Mouse (Mus musculus) stomach, postnatal 0 days (tissue): ENCODE measurements around the gene Cfap43.

Experiments used
- CTCF ChIP-seq: IDR thresholded peaks from 2 replicates; pipeline ENCODE4 v1.5.1; 2016; ENCODE audit warnings: antibody characterized with exemption, low read depth, mild to moderate bottlenecking, moderate library complexity
- EP300 ChIP-seq: optimal IDR thresholded peaks from 2 replicates; pipeline ENCODE3; 2016; ENCODE audit warnings: antibody characterized with exemption

- TF ChIP-seq CTCF (no peak), EP300 (no peak)
Observed at GRCm38 (mm10) chr19:47812091-47812490, 107.0 kb downstream of the Cfap43 start.
